Mouse (Mus musculus): Measurements from ENCODE around the gene Pcnx3.
"Not testable (repeated sequence)": the region's sequence is repeated elsewhere in the genome, so short reads cannot be mapped to it uniquely, and the experiment has no call there.

Pcnx3 gene

DNA sequence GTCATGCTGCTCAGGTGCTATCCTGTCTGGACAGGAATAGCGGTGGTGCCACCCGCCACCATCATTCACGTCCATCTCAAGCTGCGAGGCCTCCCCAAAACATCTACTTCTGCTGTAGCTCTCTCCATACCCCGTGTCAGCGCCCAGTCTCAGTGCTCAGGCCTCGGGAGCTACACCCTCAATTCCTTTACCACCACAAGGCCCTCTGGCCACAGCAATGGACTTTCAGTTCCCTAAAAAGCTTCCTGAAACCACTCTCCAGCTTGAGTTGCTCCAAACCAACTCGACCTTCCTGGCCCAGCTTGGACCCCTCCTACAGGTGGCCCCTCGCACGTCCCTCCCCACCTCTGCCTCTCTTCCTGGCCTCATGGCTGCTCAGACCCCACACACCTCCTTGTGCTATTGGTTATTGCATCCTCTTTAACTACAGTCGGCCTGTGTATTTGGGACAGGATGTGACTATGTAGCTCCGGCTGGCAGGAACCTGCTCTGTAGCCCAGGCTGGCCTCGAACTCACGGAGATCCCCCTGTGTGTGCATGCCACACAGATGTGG, 23.3 kb upstream of the Pcnx3 start:
- no peak for DNase-seq

GRCm38 (mm10) chr19:5711218-5711617, 22.5 kb upstream of the Pcnx3 start:
- DNase-seq, result peak; percentile 68

GRCm38 (mm10) chr19:5710581-5710980, 21.9 kb upstream of the Pcnx3 start:
- no peak for DNase-seq

GRCm38 (mm10) chr19:5710068-5710467, 21.4 kb upstream of the Pcnx3 start:
- DNase-seq, result no peak

DNA sequence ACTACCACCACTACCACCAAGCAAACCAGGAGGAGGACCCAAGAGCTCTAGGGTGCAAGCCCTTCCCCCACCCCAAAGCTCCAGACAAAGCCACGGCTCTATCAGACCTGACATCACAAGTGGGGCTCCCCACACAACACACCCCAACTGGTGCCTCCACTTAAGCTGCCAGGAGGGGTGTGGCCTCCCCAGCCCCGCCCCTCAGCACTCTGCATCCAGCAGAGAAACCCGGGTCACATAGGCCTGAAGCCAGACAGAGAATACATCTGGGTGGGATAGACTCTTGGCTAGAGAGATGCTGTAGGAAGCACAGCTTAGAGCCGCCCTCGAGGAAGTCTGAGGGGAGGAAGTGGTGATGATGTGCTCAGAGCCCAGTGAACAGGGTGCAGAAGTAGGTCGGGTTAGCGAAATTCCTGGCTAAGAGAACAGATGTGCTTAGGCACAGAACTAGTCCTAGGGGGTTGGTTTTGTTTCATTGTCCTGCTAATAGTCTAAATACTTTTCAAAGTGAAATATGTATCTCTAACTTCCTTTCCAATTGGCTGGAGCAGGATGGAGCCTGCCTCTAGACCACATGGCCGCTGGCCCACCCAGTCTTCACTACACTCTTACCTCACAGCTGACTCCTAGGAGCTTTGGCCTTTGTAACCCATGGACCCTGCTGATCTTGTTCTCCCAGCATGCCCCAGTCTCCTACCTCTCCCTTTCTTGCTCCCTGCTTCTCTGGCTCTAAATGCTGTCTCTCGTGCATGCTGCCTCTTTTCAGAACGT, 16.3 kb upstream of the Pcnx3 start:
- DNase-seq, result no peak

- DNase-seq, result no peak
Measured at GRCm38 (mm10) chr19:5704163-5704800, 15.6 kb upstream of the Pcnx3 start, which contains the start of gene Kcnk7. Gene Kcnk7, plus strand, starts transcription at chr19:5704367.

DNA sequence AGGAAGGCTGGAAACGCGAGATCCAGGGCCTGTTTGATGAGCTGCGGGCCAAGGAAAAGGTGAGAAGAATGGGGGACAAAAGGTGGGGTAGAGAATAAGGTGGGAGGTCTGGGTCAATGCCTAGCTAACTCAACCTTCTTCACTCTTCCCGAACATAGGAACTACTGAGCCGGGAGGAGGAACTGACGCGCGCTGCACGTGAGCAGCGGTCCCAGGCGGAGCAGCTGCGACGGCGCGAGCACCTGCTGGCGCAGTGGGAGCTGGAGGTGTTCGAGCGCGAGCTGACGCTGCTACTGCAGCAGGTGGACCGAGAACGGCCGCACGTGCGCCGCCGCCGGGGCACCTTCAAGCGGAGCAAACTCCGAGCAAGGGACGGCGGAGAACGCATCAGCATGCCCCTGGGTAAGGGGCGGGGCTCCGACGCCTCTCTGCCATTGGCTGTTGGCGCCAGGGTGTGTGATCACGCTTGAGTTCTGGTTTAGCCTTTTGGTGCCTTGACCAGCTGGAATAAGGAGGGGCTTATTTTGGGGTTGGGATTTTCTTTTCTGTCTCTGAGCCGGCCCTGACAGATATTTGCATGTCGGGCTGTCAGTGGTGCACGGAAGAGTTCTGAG, 7.2 kb upstream of the Pcnx3 start:
- no peak for DNase-seq

- DNase-seq, result no peak
Measured at GRCm38 (mm10) chr19:5693801-5694200, 5.1 kb upstream of the Pcnx3 start.

GRCm38 (mm10) chr19:5692913-5693396, 4.2 kb upstream of the Pcnx3 start:
- DNase-seq, result no peak

GRCm38 (mm10) chr19:5692086-5692912, 3.6 kb upstream of the Pcnx3 start:
- peak; percentile 61 for DNase-seq

DNA sequence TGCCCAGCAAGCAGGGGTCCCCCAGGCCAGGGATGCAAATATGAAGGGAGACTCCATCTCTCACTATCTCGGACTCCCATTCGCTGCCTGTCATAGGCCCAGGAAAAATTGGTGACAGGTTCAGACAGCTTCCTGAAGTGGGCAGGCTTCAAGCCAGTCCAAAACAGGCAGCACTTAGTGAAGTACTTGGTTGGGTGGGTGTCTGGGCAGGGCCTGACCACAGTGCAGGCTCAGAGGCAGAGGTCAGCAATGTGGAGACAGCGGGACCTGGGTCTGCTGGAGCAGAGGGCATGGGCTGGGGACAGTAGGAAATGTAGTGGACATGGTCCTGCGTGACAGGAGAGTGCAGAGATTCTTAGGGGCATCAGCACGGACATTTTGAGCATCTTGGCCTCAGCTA, 2.9 kb upstream of the Pcnx3 start:
- no peak for DNase-seq

- no peak for DNase-seq
Measured at GRCm38 (mm10) chr19:5690343-5690735, 1.6 kb upstream of the Pcnx3 start.

DNA sequence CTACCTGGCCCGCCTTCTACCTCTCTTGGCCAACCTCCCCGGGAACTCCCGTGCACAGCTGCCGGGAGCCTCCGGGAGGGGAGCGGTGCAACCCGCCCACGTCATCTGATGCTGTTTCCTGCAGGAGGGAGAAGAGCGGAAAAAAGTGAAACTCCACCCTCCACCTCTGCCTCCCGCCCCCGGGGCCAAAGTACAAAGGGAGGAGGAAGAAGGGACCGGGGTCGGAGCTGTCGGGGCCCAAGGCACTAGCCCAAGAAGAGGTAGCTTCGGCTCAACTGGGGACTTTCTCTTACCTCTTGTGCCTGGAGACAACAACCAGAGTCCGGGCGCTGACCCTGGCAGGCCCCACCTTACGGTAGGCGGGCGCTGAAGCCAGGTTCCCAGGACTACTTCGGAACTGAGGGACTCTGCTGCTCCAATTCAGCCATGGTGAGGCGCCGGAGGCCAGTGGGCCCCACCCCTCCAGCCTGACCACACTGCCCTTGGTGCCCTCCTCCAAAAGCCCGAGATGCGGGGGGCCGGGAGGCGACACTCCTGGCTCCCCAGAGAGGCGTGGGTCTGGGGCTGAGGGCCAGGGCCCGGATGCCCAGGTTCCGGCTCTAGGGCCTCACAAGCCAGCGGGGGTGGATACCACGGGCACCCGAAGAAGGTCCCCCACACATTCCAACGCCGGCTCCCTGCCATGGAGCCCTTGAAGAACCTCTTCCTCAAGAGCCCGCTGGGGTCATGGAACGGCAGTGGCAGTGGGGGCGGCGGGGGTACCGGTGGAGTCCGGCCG, 1.0 kb upstream of the Pcnx3 start:
- peak; percentile 95 for DNase-seq

DNA sequence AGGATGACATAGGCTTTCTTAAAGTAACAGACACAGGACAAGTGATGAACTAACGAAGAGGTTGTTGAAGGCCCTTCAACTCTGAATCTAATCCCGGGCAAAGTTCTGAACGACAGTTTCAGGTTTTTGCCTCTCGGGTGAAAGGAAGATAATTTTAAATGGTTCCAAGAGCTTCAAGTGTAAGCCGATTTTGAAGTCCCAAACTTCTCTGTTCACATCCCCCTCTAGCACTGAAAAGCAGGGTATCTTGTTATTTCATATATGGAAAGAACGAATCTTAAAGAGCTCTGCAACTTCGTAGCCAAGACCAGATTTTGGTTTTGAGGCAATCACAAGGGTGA, 350 bp upstream of the Pcnx3 start:
- DNase-seq, result no peak

DNA sequence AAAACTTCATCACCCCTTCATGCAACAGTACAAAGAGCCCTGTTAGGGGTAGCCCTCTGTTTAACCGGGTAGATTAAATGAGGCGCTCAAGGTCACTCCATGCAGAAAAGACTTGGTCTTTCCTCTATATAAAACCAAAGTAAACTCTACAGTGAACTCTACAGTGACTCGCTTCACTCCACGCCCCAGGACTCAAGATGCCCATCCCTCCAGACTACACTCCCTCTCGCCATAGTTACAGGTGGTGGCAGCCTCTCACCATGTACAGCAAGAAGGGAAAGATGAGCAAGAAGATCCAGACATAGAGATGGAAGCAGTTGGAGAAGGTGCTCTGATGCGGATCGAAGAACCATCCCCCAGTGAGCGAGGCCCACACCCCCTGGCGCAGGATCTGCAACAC, 970 bp downstream of the Pcnx3 start:
- no peak for DNase-seq

GRCm38 (mm10) chr19:5686954-5687353, 1.8 kb downstream of the Pcnx3 start:
- not testable (repeated sequence) for DNase-seq

DNA sequence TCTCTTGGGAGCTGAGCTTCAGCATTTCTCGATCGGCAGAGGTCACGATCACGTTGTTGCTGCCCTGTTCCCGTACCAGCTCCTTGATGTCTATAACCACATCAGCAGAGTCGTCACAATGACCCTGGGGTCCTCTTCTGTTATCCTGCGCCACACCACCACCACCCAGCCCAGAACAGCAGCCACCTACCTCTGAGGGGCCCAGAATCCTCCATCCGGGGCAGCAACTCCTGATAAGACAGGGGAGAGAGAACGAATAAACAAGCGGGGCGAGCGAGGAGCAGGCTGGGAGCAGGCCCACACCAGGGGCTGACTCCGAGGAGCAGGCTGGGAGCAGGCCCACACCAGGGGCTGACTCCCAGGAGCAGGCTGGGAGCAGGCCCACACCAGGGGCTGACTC, 2.3 kb downstream of the Pcnx3 start:
- DNase-seq, result no peak

GRCm38 (mm10) chr19:5685861-5686260, 2.8 kb downstream of the Pcnx3 start:
- DNase-seq, result no peak

GRCm38 (mm10) chr19:5685431-5685830, 3.3 kb downstream of the Pcnx3 start:
- no peak for DNase-seq

DNA sequence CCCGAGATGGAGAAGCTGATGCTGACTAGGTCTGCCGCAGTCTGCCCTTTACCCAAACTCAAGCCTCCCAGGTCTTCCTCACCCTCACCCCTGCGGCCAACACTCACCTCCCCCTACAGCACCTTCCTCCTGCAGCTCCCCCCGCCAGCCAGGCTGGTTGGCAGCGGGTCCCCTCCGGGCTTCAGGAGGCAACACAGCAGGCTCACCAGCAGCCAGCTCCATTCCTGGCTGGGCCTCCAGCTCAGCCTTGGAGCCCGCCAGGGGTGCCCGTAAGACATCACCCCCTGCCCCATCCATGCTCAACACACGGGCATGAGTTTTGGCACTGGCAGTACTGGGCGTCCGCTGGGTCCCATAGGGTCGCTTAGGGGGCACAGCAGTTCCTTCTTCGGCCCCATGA, 3.7 kb downstream of the Pcnx3 start:
- DNase-seq, result no peak

GRCm38 (mm10) chr19:5684236-5684635, 4.5 kb downstream of the Pcnx3 start:
- no peak for DNase-seq

GRCm38 (mm10) chr19:5680432-5680831, 8.3 kb downstream of the Pcnx3 start:
- DNase-seq, result no peak

All from kidney, adult 11 months (tissue).